Mouse (Mus musculus) liver, embryonic 14.5 days (tissue): ENCODE results near the gene Olfr92.

Experiments used
- CTCF ChIP-seq: IDR thresholded peaks from 2 replicates; pipeline ENCODE4 v1.5.1; 2016; ENCODE audit warnings: antibody characterized with exemption, low read depth, control low read depth
- EP300 ChIP-seq: IDR thresholded peaks from 2 replicates; pipeline ENCODE4 v1.6.1; 2016; ENCODE audit warnings: antibody characterized with exemption, low read depth

GRCm38 (mm10) chr17:37078193-37078592 lies 41.7 kb downstream of the Olfr92 start:
- TF ChIP-seq CTCF (no peak), EP300 (no peak)
